Mouse (Mus musculus) lung, postnatal 0 days (tissue): Measurements from ENCODE around the gene Ttl. TPM values are rescaled to one million over a fixed set of nuclear protein-coding genes. Genes with fewer than 3 reads are reported as not detected.
A peak's percentile ranks its signal among the peaks of the same experiment; 100 is the strongest.

Source experiments
- ATAC-seq: fragments of 200-750 bp; cut with Nextera tagmentation; 2 replicates; pipeline ENCODE4 v1.8.0; 2017; ENCODE audit warnings: moderate library complexity
- DNase-seq: peaks from one replicate; pipeline ENCODE4 v3.0.0-alpha.2; 2016; ENCODE audit warnings: low spot score
- H3K27ac ChIP-seq: fragments of 300-500 bp; sonication (generic); 2 replicates; pipeline ENCODE4 v1.5.1; 2014; ENCODE audit warnings: antibody characterized with exemption, mild to moderate bottlenecking, low read length, mixed read lengths
- H3K27me3 ChIP-seq: fragments of 300-500 bp; sonication (generic); replicated peaks from 2 replicates; pipeline ENCODE4 v1.6.1; 2014; ENCODE audit warnings: low read length, mixed read lengths; ENCODE audit not compliant: insufficient read depth
- H3K36me3 ChIP-seq: fragments of 300-500 bp; sonication (generic); 2 replicates; pipeline ENCODE4 v1.6.1; 2014; ENCODE audit warnings: low read length, mixed read lengths; ENCODE audit not compliant: insufficient read depth
- H3K4me1 ChIP-seq: fragments of 300-500 bp; sonication (generic); 2 replicates; pipeline ENCODE4 v1.6.1; 2014; ENCODE audit warnings: antibody characterized with exemption, low read depth, low read length, mixed read lengths; ENCODE audit not compliant: insufficient read depth
- H3K4me2 ChIP-seq: fragments of 300-500 bp; sonication (generic); replicated peaks from 2 replicates; pipeline ENCODE4 v1.6.1; 2014; ENCODE audit warnings: low read depth, mild to moderate bottlenecking, low read length, moderate library complexity, mixed read lengths
- H3K4me3 ChIP-seq: fragments of 300-500 bp; sonication (generic); 2 replicates; pipeline ENCODE4 v1.5.1; 2014; ENCODE audit warnings: low read depth, low read length
- H3K9ac ChIP-seq: fragments of 300-500 bp; sonication (generic); replicated peaks from 2 replicates; pipeline ENCODE4 v1.6.1; 2014; ENCODE audit warnings: low read depth, mild to moderate bottlenecking
- H3K9me3 ChIP-seq: fragments of 300-500 bp; sonication (generic); 2 replicates; pipeline ENCODE4 v1.6.1; 2016; ENCODE audit warnings: low read length, mixed read lengths
- CTCF ChIP-seq: IDR thresholded peaks from 2 replicates; pipeline ENCODE4 v1.5.1; 2016; ENCODE audit warnings: antibody characterized with exemption, mild to moderate bottlenecking
- EP300 ChIP-seq: IDR thresholded peaks from 2 replicates; pipeline ENCODE4 v1.6.1; 2016; ENCODE audit warnings: antibody characterized with exemption, mild to moderate bottlenecking, control low read depth
- WGBS: fragments of 180-500 bp; shearing (Covaris S2); extraction: QIAGEN DNeasy Blood & Tissue Kit; methylation state at CpG from one replicate; pipeline ENCODE4 v1.1.7; 2014; 5-methylcytosine and 5-hydroxymethylcytosine counted together
- polyA plus RNA-seq: library from polyadenylated mRNA; unstranded; fragments of >200 nt; fragmentation: Nextera tagmentation; extraction: Ambion mirVana; gene quantifications from 2 replicates; pipeline ENCODE4 v1.2.1, GENCODE M21; 2015

Ttl gene
- polyA plus RNA-seq, 1 experiment from 2014 or later, result 10.0 TPM

- Histone ChIP-seq H3K4me2 (no peak overlapping the region), H3K27ac (no peak overlapping the region), H3K9me3 (no peaks in the 10 kb centered on the region), H3K27me3 (no peaks in the 10 kb centered on the region), H3K9ac (no peak overlapping the region), H3K4me3 (no peak overlapping the region), H3K36me3 (peaks cover 9% of the 10 kb centered on the region; the same call in 1 of the 2 replicates), H3K4me1 (no peaks in the 10 kb centered on the region)
- WGBS, result 62% methylated on average over 18 of the region's 18 CpGs
- ATAC-seq (peak; percentile 75), DNase-seq (peak; percentile 22)
- TF ChIP-seq CTCF, result peak; percentile 38
- no peak for TF ChIP-seq EP300
Observed at GRCm38 (mm10) chr2:129093926-129094724, 28.4 kb downstream of the Ttl start.

GRCm38 (mm10) chr2:129100784-129101310 is 35.1 kb downstream of the Ttl start, which contains the start of gene Polr1b:
Polr1b (plus strand) TSS chr2:129100995.
- H3K4me2 ChIP-seq, result peak within 1 kb of the TSS; percentile 96
- peak; percentile 100 for ATAC-seq
- peak; percentile 98 for DNase-seq
- no peaks in the 10 kb centered on the region for H3K36me3 ChIP-seq
- TF ChIP-seq CTCF, result no peak
- no peak for TF ChIP-seq EP300
- no peaks in the 10 kb centered on the region for H3K27me3 ChIP-seq
- H3K4me3 ChIP-seq, result peak within 1 kb of the TSS; percentile 80
- WGBS, result under 1% methylated on average over 35 of the region's 35 CpGs
- no peaks in the 10 kb centered on the region for H3K9me3 ChIP-seq
- H3K9ac ChIP-seq, result peak within 1 kb of the TSS; percentile 56
- 0 out of 2 replicates have a peak within 1 kb of the TSS, but pooled peaks have one; percentile 20 for H3K27ac ChIP-seq
- H3K4me1 ChIP-seq, result 0 out of 2 replicates have a peak, but pooled peaks cover 2% of the 10 kb centered on the region

GRCm38 (mm10) chr2:129112924-129113323 is 47.2 kb downstream of the Ttl start:
- 90% methylated on average over 5 of the region's 5 CpGs for WGBS
- no peaks in the 10 kb centered on the region for H3K27me3 ChIP-seq
- TF ChIP-seq EP300, result no peak
- no peak for TF ChIP-seq CTCF
- no peak overlapping the region for H3K27ac ChIP-seq
- peaks cover 29% of the 10 kb centered on the region; the same call in 1 of the 2 replicates for H3K36me3 ChIP-seq
- no peak overlapping the region for H3K4me3 ChIP-seq
- DNase-seq (no peak), ATAC-seq (no peak)
- H3K9ac ChIP-seq, result no peak overlapping the region
- no peaks in the 10 kb centered on the region for H3K9me3 ChIP-seq
- no peaks in the 10 kb centered on the region for H3K4me1 ChIP-seq
- no peak overlapping the region for H3K4me2 ChIP-seq

- Histone ChIP-seq H3K4me1 (no peaks in the 10 kb centered on the region), H3K27ac (no peak overlapping the region), H3K9me3 (no peaks in the 10 kb centered on the region), H3K4me3 (no peak overlapping the region), H3K4me2 (no peak overlapping the region), H3K27me3 (no peaks in the 10 kb centered on the region), H3K36me3 (peaks cover 33% of the 10 kb centered on the region; the same call in 1 of the 2 replicates), H3K9ac (no peak overlapping the region)
- WGBS, result 93% methylated on average over 9 of the region's 9 CpGs
- DNase-seq (no peak), ATAC-seq (no peak)
- TF ChIP-seq EP300, result no peak
- TF ChIP-seq CTCF, result no peak
Observed at GRCm38 (mm10) chr2:129115706-129116367, 50.1 kb downstream of the Ttl start.

GRCm38 (mm10) chr2:129116368-129116739 is 50.6 kb downstream of the Ttl start:
- Histone ChIP-seq H3K36me3 (peaks cover 33% of the 10 kb centered on the region; the same call in 1 of the 2 replicates), H3K27me3 (no peaks in the 10 kb centered on the region), H3K4me3 (no peak overlapping the region), H3K27ac (no peak overlapping the region), H3K4me2 (no peak overlapping the region), H3K4me1 (no peaks in the 10 kb centered on the region), H3K9me3 (no peaks in the 10 kb centered on the region), H3K9ac (no peak overlapping the region)
- ATAC-seq (no peak), DNase-seq (no peak)
- TF ChIP-seq CTCF (no peak), EP300 (no peak)
- 96% methylated on average over 1 of the region's 1 CpGs for WGBS

- no peak overlapping the region for H3K27ac ChIP-seq
- no peak overlapping the region for H3K4me2 ChIP-seq
- H3K4me1 ChIP-seq, result no peaks in the 10 kb centered on the region
- no peak overlapping the region for H3K9ac ChIP-seq
- H3K4me3 ChIP-seq, result no peak overlapping the region
- DNase-seq (no peak), ATAC-seq (no peak)
- no peaks in the 10 kb centered on the region for H3K9me3 ChIP-seq
- H3K27me3 ChIP-seq, result no peaks in the 10 kb centered on the region
- peaks cover 33% of the 10 kb centered on the region; the same call in 1 of the 2 replicates for H3K36me3 ChIP-seq
- TF ChIP-seq CTCF (no peak), EP300 (no peak)
- WGBS, result 96% methylated on average over 12 of the region's 12 CpGs
Observed at GRCm38 (mm10) chr2:129118061-129118460, 52.3 kb downstream of the Ttl start.
